Mouse (Mus musculus) gastrocnemius, postnatal 4 days (tissue): ENCODE results near the gene Efcab3. TPM values are rescaled to one million over a fixed set of nuclear protein-coding genes. Genes with fewer than 3 reads are reported as not detected.
"Not testable (repeated sequence)": the region's sequence is repeated elsewhere in the genome, so short reads cannot be mapped to it uniquely, and the experiment has no call there.

Experiments used
- DNase-seq, 2 experiments: peaks; one replicate each; pipeline ENCODE4 v3.0.0; 2021 to 2022; ENCODE audit warnings: low spot score in 2 of 2, mixed read lengths in 2 of 2
- long read RNA-seq, 2 experiments: library from polyadenylated mRNA; stranded (forward); transcript quantifications; one replicate each; pipeline ENCODE4 v2.0.0; 2021
- total RNA-seq, 2 experiments: library from RNA; stranded (reverse); gene quantifications; 2 replicates each; pipeline ENCODE4 v1.2.3; 2021

Efcab3 gene
- not detected for total RNA-seq
- long read RNA-seq, experiment 1: 0 reads
- long read RNA-seq, experiment 2: 0 reads

- DNase-seq: no peak
These were observed at the start of gene Efcab3 for GRCm38 (mm10) chr11:105063292-105063691. TSS of gene Efcab3 (plus strand) at chr11:105063592.

GRCm38 (mm10) chr11:105021071-105021470 is 42.3 kb upstream of the Efcab3 start:
- DNase-seq: no peak

GRCm38 (mm10) chr11:105028744-105029348 is 34.5 kb upstream of the Efcab3 start:
- no peak for DNase-seq

GRCm38 (mm10) chr11:105029525-105029924 is 33.9 kb upstream of the Efcab3 start:
- DNase-seq: no peak

DNA sequence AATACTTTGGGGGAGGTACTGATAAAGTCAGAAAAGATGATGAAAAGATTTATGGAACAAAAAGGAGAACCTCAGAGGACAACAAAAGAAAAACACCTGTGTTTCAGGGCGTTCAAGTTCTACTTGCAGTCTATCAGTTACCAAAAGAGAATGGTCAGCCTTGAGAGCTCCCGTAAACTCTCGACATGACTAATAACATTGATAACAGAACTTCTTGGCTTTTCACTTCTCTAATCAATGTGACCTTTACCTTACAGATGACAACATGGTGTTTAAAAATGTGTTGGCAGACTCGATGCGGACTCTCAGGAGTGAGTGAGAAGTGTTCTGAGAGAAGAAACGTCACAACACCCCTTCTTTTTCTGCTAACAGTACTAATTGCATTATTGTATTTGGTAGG is 33.2 kb upstream of the Efcab3 start:
- no peak for DNase-seq

- no peak for DNase-seq
These were observed 32.3 kb upstream of the Efcab3 start for GRCm38 (mm10) chr11:105031103-105031502.

GRCm38 (mm10) chr11:105035081-105035480 is 28.3 kb upstream of the Efcab3 start:
- DNase-seq: no peak

GRCm38 (mm10) chr11:105112448-105112847 is 49.1 kb downstream of the Efcab3 start:
- DNase-seq: not testable (repeated sequence)

DNA sequence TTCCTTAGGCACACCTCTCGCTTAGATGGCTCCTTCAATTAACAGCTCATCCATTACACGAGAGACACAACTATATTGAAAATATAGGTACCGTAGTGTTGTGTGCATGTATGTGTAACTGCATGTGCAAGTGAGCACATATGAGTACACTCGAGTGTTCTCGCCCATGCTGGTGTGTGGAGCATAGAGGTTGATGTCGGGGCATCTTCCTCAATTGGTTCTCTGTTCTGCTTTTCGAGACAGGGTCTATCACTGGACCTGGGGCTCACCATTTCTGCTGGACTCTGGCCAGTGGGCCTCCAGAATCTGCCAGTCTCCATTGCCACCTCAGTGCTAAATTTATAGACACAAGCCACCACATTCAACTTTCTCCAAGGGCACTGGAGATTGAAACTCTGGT is 54.4 kb downstream of the Efcab3 start:
- DNase-seq: no peak

- DNase-seq: no peak
These were observed 57.2 kb downstream of the Efcab3 start for GRCm38 (mm10) chr11:105120551-105121061.

GRCm38 (mm10) chr11:105121792-105122191 is 58.4 kb downstream of the Efcab3 start:
- not testable (repeated sequence) for DNase-seq

DNA sequence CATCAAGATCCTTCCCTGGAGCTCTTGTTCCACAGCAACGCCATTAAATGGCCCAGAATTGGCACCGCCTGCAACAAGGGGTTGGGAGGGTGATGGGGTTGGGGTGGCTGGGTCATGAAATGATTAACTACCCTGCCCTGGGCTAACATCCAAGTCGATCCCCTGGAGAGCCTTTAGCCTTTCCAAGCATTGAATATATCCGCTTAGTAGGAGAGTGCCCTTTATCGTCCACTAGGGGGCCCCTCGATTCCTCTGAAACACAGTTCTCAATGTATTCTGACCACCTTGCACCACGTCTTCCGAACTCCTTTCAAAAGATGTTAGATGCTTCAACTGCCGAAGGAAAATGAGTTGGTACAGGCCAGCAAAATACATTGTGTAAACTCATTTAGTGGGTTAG is 60.6 kb downstream of the Efcab3 start:
- DNase-seq: peak in 1 of 2 experiments; percentile 37

DNA sequence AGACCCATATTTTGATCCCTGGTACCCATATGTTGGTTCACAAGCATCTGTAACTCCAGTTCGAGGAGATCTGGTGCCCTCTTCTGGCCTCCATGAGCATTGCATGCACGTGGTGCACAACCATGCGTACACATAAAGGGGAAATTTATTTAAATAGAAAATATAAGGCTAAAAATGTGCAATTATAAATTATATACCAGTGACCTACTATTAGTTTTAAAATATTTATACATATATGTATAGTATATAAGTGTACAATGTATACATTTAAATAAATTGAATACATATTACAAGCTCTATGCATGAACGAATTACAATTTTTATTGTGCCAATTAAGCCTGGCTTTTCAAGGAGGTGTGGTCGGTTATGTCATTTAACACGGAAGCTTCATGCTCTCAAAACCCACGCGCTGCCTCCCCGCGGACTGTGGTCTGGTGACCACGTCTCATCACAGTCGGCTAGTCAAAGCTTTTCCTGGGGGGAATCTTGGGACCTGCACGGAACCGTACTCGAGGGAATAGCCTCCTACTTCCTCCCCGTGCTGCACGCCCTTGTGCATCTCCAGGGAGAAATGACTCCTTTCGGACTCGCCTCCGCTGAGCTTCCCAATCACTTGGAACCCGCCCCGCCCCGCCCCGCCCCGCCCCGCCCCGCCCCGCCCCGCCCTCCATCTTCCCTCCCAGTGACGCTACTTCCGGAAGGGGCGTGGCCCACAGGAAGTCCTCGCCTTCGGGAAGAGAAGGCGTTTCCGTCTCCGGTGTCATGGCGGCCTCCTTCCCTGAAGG is 62.5 kb downstream of the Efcab3 start, which contains the start of gene Mettl2:
Gene Mettl2 (plus strand): TSS at position 691 of the 785 bp plus-strand sequence.
- peak; percentile 65 to 85 for DNase-seq

DNA sequence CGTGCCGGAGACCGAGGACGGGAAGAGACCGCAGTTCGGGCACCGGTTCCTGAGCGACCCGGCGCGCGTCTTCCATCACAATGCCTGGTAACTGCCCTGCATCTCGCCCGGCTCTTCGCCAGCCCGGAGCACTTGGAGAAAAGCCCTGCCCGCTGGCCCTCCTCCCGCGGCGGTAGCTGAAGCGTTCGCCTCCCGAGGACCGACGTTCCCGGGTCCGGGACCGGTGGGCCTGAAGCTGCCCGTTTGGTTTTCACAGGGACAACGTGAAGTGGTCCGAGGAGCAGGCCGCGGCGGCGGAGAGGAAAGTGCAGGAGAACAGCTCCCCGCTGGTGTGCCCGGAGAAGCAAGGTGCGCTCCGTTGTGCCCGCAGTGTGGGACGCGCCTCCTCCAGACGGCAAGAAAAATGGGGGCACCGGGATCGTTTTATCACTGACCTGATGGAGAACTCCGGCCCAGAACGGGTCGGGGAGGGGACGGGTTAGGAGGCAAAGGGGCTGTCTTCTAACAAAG is 63.2 kb downstream of the Efcab3 start:
- DNase-seq: no peak

DNA sequence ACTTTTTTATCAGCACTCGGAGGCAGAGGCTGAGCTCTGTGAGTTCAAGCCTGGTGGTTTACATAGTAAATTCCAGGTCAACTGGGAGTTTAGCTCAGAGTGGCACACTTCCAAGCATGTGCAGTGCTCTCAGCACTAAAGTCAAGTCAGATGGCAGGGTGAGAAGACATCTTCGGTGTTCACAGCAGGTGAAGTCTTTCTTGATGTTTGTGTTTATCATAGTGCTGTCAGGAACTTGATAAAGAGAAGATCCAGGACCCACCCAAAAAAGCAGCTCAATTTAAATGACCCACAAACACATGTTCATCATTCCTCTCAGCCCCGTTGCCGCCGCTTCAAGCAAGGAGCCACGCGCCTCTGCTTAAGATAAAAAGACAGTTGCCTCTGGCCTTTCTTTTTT is 72.3 kb downstream of the Efcab3 start:
- DNase-seq: no peak

- DNase-seq: not testable (repeated sequence)
These were observed 73.9 kb downstream of the Efcab3 start for GRCm38 (mm10) chr11:105137255-105137654.

DNA sequence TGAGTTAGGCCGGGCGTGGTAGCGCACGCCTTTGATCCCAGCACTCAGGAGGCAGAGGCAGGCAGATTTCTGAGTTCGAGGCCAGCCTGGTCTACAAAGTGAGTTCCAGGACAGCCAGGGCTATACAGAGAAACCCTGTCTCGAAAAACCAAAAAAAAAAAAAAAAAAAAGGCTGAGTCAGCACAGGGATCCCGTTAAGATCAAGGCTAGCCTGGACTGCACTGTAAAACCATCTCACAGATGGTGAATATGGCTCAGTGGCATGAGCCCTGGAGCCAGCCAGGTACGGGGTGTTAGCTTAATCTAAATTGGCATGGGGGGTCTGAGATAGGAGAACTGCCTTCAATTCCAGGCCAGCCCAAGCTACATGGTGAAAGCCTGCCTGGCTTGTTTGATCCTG is 77.1 kb downstream of the Efcab3 start:
- not testable (repeated sequence) for DNase-seq

DNA sequence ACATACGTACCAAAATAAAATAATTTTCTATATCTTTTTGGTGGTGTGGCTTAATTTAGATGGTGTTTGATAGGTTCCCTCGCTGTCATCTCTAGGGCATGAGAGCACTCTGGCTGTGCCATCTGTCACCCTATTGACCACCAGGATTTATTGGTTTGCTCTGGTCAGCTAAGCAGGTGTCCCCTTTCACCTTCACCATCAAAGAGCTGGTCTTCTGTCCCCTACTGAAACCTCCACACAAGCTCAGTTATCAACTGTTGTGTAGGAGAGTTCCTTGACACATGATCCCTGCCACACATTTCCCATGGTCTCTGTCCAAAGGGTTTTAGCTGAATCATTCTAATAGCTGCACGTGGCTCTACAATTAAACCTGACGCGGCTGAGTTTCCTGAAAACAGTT is 77.7 kb downstream of the Efcab3 start:
- no peak for DNase-seq

DNA sequence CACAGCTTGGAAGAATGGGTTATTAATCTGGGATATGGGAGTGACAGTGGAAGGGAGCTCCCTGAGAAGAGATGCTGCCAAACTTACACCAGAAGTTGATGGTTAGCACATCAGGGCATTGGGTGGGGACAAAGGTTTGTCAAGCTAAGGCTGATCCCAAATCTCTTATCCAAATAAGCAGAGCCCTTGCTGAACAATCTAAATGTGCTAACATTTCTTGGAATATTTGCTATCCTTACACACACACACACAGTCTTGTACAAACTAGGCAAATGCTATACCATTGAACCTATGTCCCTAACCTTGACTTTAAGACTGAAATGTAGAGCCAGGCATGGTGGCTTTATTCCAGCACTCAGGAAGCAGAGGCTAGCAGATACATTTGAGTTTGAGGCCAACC is 80.2 kb downstream of the Efcab3 start:
- no peak for DNase-seq

DNA sequence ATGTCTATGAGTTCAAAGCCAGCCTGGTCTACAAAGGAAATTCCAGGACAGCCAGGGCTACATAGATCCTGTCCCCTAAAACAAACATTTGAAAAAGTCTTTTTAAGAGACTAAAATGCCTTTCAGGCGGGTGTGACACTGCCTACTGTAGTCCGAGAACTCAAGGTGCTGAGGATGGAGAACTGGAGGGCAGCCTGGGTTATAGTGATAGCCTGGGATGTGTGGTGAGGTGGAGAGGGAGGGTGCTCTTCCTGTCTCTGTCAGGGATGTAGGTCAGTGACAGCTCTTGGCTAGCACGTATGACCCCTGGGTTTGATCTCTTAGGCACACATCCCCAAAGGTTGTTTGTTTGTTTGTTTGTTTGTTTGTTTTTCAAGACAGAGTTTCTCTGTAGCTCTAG is 80.7 kb downstream of the Efcab3 start:
- no peak for DNase-seq

- DNase-seq: no peak
These were observed 81.3 kb downstream of the Efcab3 start for GRCm38 (mm10) chr11:105144508-105145210.
